Mouse (Mus musculus) urinary bladder, postnatal 36 days (tissue): Measurements from ENCODE around the gene Gm21985.
A peak's percentile ranks its signal among the peaks of the same experiment; 100 is the strongest.
"Not testable (repeated sequence)": the region's sequence is repeated elsewhere in the genome, so short reads cannot be mapped to it uniquely, and the experiment has no call there.

Experiments used
- DNase-seq, 2 experiments: peaks; one replicate each; pipeline ENCODE4 v3.0.0; 2022; ENCODE audit warnings: low spot score in 2 of 2, mixed read lengths in 1 of 2

Gene Gm21985

DNA sequence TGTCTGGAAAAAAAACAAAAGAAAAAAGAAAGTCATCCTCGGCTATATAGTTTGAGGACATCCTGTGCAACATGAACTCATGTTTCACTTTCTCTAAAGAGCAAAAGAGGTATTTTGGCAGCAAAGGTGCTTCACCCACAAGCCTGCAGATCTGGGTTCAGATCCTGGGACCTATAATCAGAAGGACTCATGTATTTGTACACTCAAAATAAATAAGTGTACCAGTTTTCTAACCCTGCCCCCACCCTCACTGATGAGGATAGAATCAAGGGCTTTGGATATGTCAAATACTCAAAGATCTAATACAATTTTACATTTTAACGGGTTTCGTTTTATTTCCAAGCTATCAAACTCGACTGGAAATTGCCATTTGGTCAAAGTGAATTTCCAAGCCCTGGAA lies 1.8 kb upstream of the Gm21985 start:
- no peak for DNase-seq

DNA sequence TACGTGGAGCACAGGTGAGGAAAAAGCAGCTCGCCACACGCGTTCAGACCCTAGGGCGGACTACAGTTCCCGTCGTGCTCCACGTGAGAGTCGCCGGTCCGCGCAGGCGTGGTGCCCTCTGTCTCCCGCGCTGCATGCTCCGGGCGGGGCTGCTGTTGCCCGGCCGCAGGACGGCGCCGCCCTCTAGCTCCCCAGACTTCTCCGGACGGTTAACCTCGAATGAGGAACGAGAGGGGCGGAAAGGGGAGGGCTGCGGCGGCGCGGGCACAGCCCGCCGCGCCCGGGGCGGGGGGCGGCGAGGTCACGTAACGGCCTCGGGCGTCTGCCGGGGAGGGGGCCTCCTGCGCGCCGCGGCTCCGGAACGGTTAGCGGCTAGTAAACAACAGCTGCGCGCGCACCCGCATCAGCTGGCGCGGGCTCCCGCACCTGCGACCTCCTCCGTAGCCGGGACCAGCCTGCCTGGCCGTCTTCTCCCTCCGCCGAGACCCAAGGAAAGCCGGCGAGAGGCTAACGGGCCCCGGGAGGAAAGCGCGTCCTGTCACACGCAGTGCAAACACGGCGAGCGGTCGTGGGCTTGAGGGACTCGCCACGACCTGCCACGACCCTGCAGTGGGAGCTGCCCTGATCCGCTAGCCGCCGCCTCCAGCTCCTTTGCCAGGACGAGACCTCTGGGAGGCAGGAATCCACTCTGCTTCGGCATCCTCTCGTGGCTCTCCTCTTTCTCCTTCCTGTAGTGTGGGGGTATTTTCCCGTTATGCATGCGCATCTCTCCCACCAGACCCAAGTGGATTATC lies 469 bp upstream of the Gm21985 start, which contains the start of gene Slc12a6:
Slc12a6 (plus strand) TSS at position 378 of the 794 bp plus-strand sequence.
- peak; percentile 86 to 93 for DNase-seq

DNA sequence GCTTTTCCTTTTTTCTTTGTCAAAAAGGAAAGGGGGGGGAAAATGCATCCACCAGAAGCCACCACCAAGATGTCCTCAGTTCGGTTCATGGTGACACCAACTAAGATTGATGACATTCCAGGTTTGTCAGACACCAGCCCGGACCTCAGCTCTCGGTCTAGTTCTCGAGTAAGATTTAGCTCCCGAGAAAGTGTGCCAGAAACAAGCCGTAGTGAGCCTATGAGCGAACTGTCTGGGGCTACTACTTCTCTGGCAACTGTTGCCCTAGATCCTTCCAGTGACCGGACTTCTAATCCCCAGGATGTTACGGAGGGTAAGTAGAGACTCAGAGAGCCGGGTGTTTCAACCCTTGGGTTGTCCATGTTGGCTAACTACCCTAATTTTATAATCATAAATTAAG lies 666 bp downstream of the Gm21985 start:
- DNase-seq: no peak

DNA sequence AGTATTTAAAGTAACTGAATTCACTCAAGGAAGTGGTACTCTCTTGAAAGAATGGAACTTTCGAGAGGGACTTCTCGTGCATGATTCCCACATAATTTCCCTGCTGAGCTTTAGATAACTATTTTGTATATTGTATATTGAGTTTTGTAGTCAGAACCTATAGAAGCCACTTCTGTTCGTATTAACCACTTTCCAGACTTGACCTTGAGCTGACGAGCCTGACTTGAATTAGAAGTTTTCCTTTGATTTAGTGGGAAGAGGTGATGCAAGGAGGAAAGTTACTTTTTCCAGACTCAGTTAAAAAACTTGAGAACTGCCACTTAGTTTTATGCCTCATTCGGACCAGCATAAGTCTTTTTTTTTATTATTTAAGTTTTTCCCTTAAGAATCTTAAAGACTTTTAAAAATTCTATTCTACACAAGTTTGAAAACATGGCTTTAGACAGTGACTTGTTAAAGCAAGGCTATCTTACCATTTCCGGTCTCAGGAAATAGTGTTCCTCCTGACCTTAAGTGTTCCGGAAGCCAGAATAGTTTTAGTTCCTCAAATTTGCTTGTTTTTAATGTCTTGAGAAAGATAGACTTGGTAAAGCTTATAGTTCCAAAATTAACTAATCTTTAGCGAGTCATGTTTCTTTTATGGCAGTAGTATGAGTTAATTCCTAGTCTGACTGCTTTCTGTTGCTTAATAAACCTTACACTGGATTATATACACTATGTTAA lies 1.6 kb downstream of the Gm21985 start:
- DNase-seq: no peak

DNA sequence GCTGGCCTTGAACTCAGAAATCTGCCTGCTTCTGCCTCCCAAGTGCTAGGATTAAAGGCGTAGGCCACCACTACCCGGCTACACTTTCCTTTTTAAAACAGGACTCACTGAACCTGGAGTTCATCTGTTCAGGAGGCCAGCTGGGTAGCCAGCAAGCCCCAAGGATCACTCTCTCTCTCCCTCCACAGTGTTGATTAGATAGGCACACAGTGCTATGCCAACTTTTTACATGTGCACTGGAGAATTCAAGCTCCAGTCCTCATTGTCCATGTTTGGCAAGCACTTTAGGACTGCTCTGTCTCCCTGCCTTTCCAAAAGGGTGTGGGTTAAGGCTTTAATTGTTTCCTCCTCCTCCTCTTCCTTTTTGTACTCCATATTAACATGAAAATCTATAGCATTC lies 3.9 kb downstream of the Gm21985 start:
- DNase-seq: no peak

DNA sequence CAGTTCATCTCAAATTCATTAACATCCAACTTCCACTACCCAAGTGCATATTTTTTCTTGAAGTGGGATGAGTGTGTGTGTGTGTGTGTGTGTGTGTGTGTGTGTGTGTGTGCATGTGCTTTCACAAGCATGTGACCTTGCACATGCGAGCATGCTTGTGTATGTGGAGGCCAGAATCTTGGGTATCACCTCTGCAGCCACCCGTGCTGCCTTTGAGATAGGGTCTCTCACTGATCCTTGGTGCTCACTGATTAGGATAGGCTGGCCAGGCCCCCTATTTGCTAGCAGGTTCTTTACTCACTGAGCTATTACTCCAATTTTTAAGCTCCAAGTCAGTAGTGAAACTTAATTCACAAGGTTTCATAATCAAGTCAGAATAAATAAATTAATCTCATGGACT lies 6.8 kb downstream of the Gm21985 start:
- DNase-seq: no peak

DNA sequence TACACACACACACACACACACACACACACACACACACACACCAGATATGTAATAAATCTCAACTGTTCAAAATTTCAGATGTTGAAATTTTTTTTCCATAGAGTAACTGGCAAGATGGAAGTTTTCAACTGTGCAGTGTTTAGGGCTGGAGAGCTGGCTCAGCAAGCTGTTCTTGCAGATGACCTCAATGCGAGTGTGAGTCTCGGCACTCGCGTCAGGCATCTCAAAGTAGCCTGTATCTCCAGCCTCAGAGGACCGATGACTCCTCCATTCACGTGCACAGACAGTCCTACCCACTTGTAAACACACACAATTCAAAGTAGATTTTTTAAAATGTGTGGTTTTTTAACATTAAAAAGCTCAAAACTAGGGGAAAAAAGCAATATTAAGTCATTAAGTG lies 7.4 kb downstream of the Gm21985 start:
- no peak for DNase-seq

DNA sequence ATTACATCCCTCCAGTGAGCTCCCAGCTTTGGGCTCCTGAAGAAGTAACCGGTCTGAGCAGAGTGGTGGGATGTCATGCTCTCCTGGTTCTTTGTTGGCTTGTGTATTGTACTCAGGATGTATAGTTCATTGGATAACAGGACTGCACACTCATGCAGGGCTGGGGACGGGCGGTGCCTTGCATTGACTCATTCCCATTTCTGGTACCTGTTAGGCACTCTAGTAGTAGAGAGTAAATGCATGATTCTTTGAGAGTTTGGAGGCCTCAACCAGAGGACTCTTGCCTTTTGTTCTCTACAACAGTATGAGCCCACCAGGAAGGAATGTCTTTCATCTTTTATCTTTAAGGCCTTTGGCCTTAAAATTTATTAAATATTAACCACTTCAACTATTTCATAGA lies 10.8 kb downstream of the Gm21985 start:
- DNase-seq: no peak

DNA sequence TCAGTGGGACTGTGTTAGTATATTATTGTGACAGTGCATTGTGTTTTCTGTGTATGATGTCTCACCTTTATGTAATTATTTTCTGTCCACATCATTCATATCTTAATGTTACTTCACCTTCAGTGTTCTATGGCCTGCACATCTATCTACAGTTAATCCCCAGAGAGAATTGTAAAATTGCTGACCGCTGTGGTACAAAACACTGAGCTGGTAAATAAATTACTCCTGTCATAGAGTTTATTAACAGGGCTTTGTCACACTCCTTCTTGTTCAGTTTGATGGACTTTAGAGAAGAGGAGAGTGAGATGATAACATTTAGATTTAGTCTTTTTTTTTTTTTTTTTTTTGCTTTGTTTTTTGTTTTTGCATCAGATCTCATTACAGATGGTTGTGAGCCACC lies 16.7 kb downstream of the Gm21985 start:
- DNase-seq: no peak

DNA sequence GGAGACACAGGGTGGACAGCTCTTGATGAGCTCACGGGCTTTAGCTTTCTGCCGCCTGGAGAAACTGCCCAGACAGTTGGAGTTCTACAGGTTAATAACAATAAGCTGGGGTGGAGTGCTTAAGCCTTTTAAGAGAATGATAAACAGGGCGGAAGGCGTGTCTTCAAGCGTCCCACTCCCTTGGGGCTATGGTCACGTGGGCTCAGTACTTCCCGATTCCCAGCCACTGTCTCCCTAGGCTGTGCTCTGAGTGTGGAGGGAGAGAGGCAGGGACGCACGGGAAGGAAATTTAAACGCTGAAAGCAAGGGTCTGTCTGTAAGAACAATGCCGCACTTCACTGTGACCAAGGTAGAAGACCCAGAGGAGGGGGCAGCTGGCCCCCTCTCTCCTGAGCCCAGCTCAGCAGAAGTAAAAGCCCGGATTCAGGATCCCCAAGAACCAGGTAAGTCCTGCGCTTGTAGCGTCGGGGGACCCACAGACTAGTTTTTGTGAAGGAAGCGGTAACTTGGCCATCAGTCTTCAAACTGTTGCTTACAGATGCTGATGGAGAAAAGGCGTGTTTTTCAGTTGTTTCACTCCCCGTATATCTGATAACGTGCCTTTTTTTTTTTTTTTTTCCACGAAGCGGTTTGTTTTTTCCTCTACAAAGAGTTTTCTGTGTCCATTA lies 18.4 kb downstream of the Gm21985 start:
- peak; percentile 57 to 66 for DNase-seq

DNA sequence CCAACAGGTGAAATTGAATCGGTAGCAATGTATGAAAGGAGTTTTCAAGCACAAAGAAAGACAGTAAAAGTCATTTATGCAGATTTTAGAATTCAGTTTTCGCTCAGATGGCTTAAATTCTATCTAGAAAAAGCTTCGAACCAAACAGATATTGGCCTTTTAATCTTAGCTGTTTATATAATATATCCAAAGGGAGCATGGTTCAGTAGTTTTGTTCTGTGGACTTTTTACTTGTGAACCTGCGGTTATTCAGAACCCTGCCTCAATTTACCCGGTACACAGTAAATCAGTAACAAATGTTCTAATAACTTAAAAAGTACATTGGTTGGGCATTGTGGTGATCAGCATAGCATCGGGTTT lies 18.9 kb downstream of the Gm21985 start:
- DNase-seq: no peak

DNA sequence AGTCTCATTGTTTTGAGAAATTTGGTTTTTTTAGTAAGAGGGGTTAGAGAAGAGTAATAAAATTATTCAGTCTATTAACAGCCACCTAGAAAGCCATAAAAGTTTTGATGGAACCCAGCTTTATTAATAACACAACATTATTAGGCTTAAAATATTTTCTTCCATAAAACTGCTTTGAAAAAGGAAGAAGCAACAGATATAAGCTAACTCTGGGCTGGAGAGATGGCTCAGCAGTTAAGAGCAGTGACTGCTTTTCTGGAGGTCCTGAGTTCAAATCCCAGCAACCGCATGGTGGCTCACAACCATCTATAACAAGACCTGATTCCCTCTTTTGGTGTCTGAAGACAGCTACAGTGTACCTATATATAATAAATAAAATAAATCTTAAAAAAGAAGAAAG lies 19.9 kb downstream of the Gm21985 start:
- not testable (repeated sequence) for DNase-seq

DNA sequence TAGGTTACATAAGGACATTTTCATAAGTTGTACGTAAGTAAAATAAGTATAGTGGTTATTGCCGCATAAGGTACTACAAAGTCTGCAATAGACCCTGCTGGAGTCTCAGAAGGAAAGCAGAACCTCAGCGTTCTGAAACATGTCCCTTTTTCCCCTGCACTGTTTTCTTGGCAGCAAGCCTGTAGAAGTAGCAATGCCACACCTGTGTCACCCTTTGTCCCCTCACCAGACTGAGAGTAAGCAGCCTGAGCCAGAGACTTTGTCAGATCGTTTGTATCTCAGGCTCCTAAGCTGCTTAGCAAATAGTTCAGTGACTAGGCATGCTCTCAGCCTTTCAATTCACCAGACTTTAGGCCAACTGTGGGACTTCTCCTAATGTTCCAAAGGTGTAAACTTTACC lies 20.9 kb downstream of the Gm21985 start:
- peak in 1 of 2 experiments; percentile 17 for DNase-seq

DNA sequence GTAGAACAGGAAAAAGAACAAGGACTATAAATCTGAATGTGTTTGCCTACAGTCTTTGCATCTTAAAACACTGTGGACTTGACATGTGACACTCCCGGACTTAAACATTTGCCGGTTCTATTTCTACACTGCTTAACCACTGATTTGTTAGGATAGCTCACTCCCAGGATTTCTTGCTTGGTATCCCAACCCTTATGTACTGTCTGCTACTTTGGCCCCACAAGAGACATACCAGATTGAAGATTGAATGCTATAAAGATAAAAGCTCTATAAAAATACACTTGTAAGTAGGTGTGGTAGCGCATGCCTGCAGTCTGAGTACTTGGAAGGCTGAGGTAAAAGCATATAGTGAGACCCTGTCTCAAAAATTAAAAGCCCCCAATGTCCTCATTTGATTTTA lies 23.4 kb downstream of the Gm21985 start:
- DNase-seq: no peak

DNA sequence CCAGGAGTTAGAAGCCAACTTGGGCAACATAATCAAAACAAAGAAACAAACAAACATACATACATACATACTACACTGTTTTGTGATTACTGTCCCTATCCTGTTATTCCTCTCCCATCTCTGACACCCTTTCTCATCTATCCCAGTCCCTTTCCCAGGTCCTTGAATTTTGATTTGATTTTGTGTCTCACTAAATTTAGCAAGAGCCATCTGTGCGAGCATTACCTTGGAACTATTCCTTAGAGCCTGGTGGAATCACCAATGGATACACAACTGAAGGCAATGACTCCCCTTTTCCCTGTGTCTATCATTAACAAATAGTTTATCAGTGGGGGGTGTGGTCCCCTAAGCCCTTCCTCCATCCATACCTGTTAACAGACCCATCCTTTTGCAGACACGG lies 26.7 kb downstream of the Gm21985 start:
- no peak for DNase-seq

DNA sequence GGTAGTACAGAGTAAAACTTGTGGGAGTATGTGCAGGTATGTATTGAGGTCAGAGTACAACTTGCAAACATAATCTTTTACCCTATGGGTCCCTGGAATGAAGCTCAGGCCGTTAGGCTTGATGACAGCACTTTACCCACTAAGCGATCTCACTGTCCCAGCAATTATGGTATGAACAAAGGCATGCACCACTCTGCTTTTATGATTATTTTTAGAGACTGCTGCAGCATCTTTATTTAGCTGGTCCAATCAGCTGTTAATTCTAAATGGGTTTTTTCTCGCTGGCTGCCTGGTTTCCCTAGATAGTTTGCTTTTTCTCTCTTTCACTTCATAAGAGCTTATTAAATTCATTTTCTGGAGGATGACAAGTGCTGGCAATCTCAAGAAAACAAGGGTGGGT lies 30.1 kb downstream of the Gm21985 start:
- no peak for DNase-seq

DNA sequence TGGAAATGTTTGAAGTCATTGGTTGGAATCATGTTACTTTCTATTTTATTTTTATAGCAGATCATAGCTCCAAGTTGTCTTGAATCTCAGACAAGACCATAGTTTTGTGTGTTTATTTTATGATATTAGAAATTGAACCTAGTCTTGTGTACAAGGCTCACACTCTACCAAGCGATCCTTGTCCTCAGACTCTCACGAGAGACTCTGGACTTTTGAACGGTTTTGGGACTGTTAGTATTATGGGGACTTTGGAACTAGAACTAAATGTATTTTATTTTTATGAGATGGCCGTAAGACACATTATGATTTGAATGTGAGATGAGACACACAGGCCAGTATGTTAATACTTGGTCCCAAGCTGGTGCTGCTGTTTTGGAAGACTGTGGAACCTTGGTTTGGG lies 32.1 kb downstream of the Gm21985 start:
- no peak for DNase-seq

DNA sequence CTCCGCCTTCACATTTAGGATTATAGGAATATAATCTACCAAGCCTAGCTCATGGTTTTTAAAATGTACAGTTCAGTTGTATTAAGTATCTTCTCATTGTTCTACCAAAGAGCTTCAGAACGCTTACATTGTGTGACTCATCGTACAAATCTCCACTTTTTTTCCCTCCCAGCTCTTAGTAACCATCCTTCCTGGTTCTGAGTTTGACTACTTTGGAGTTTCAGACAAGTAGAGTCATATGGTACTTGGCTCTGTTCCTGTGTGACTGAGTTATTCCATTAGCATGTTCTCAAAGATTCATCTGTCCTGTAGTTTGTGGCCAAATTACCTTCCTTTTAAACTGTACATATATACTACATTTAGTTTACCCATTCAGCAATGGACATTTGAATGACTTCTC lies 42.6 kb downstream of the Gm21985 start:
- DNase-seq: no peak

DNA sequence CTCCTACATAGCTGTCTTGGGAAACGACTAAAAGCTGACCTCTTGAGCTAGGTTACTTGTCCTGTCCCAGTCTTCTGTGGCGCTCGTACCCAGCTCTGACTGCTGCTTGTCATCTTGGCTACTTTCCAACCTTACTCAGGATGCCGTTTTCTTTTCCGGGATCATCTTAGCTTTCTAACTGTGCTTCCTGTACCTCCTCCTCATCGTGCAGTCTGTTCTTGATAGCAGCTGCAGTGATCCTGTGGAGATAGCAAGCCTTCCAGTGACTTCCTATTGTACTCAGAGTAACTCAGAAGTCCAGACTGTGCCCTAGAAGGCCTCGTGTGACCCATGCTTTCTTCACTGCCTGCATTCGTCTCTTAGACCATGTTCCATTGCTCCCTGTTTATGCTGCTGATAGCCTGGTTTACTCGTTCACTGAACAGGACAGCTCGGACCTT lies 43.1 kb downstream of the Gm21985 start:
- DNase-seq: no peak

DNA sequence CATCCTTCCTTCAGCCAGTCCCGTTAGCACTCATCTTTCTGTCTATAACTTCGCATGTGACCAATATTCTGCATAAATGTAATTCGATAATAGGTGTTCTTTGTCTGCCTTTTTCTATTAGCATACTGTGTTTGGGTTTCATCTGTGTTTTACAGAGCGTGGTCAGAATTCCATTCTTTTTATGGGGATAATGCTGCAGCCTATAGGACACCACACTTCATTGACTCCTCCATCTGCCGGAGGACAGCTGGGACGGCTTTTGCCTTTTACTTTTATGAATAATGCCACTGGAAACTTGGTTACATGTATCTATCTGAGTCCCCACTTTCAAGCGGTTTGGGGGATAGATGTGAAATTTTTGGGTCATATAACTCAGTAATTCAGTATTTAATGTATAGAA lies 49.5 kb downstream of the Gm21985 start:
- DNase-seq: no peak

DNA sequence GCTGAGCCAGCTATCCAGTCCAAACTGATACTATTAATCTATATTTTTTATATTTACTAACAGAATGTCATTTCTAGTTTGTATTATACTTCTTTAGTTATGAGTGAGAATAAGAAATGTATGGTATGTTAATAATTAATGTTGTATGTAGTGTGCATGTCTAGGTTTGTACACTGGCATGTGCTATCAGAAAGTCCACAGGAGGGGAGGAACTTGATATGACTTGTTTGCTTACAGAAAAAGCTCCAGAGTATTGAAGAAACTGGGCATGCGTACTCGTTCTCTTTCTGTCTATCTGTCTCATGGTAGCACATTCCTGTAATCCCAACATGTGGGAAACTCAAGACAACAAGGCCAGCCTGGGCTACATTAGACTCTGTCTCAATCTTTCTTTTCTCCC lies 52.1 kb downstream of the Gm21985 start:
- DNase-seq: no peak

DNA sequence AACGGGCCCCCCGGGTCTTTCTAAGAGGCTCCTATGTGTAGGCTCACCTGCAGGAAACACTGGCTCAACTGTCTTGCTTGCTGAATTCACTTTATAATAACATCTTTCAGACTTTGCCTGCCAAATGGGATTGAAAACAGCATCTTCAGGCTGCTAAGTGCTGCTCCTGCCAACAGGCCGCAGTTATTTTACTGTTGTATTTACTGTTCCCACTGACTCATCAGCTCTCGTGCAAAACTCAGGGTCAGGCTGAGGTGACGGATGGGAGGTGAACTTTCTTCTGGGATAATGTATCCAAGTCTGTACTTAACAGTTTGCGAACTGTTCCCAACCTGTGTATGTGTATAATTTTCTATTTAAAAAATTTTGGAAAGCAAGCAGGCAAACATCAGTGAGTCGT lies 52.8 kb downstream of the Gm21985 start:
- DNase-seq: peak; percentile 64 to 71
